Mouse (Mus musculus): Measurements from ENCODE around the gene Vil1.

DNA sequence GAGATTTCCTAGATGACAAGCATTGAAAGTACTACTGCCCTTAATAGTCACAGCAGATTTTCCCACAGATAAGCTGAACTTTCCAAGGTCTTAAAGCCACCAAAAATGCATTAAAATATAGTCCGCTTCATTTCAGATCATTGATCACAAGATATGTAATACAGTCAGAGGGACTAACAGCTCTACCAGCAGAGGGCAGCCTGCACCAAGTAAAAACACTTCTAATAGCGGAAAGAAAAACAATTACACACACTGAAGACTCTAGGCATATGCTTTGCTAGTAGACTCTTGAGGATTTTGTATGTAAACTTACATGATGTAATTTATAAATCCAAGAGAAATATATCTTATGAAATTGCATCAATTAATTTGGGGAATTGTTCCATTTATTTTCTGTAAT is 51.1 kb downstream of the Vil1 start:
- TF ChIP-seq CTCF (IDR thresholded peaks at IDR 0.05; ENCODE audit: extremely low read depth, insufficient read length, insufficient replicate concordance, low read depth, low read length) (no peak), POLR2A (IDR thresholded peaks at IDR 0.05; ENCODE audit: low read depth, low read length) (no peak)

Measured in small intestine, adult 2 months (tissue).